Mouse (Mus musculus): Measurements from ENCODE around the gene Mis12. TPM values are rescaled to one million over a fixed set of nuclear protein-coding genes. Genes with fewer than 3 reads are reported as not detected.

The Mis12 gene
- polyA plus RNA-seq (2014; fragmentation: Illumina TruSeq; extraction: RNeasy Lipid Tissue Mini Kit (QIAGEN cat#74804); ENCODE audit: low read depth, low replicate concordance): 93.6 TPM

GRCm38 (mm10) chr11:71019201-71020068, at the start of gene Mis12, which contains the start of gene Derl2:
Gene Mis12 (plus strand): TSS chr11:71019611.
Gene Derl2 (minus strand): TSS chr11:71019841.

GRCm38 (mm10) chr11:70969821-70970559, 49.4 kb upstream of the Mis12 start, which contains the start of the genes Nup88 and Rpain:
Gene Nup88 (minus strand): TSS chr11:70969973.
Gene Rpain (plus strand): TSS chr11:70970213.

GRCm38 (mm10) chr11:70982557-70983228, 36.7 kb upstream of the Mis12 start, which contains the start of gene C1qbp:
Gene C1qbp (minus strand): TSS chr11:70983026.

GRCm38 (mm10) chr11:71004316-71004773, 15.1 kb upstream of the Mis12 start, which contains the start of gene Dhx33:
Gene Dhx33 (minus strand): TSS chr11:71004437.

GRCm38 (mm10) chr11:71033163-71033761, 13.9 kb downstream of the Mis12 start, which contains the start of gene 6330403K07Rik:
Gene 6330403K07Rik (minus strand): TSS chr11:71033513.

Other genes with a start within 250 kb of the Mis12 start
- gene Scimp, start 207.0 kb upstream of the Mis12 start, polyA plus RNA-seq (2014; fragmentation: Illumina TruSeq; extraction: RNeasy Lipid Tissue Mini Kit (QIAGEN cat#74804); ENCODE audit: low read depth, low replicate concordance): 1.6 TPM
- 341 TPM for gene Rabep1, start 174.8 kb upstream of the Mis12 start, polyA plus RNA-seq (2014; fragmentation: Illumina TruSeq; extraction: RNeasy Lipid Tissue Mini Kit (QIAGEN cat#74804); ENCODE audit: low read depth, low replicate concordance)
- gene Nup88, start 49.6 kb upstream of the Mis12 start, polyA plus RNA-seq (2014; fragmentation: Illumina TruSeq; extraction: RNeasy Lipid Tissue Mini Kit (QIAGEN cat#74804); ENCODE audit: low read depth, low replicate concordance): 164 TPM
- 11.4 TPM for gene Rpain, start 49.4 kb upstream of the Mis12 start, polyA plus RNA-seq (2014; fragmentation: Illumina TruSeq; extraction: RNeasy Lipid Tissue Mini Kit (QIAGEN cat#74804); ENCODE audit: low read depth, low replicate concordance)
- gene C1qbp, start 36.6 kb upstream of the Mis12 start, polyA plus RNA-seq (2014; fragmentation: Illumina TruSeq; extraction: RNeasy Lipid Tissue Mini Kit (QIAGEN cat#74804); ENCODE audit: low read depth, low replicate concordance): 220 TPM
- 24.1 TPM for gene Dhx33, start 15.2 kb upstream of the Mis12 start, polyA plus RNA-seq (2014; fragmentation: Illumina TruSeq; extraction: RNeasy Lipid Tissue Mini Kit (QIAGEN cat#74804); ENCODE audit: low read depth, low replicate concordance)
- gene Derl2, start 230 bp downstream of the Mis12 start, polyA plus RNA-seq (2014; fragmentation: Illumina TruSeq; extraction: RNeasy Lipid Tissue Mini Kit (QIAGEN cat#74804); ENCODE audit: low read depth, low replicate concordance): 112 TPM
- 15.7 TPM for gene 6330403K07Rik, start 13.9 kb downstream of the Mis12 start, polyA plus RNA-seq (2014; fragmentation: Illumina TruSeq; extraction: RNeasy Lipid Tissue Mini Kit (QIAGEN cat#74804); ENCODE audit: low read depth, low replicate concordance)
- gene Nlrp1a, start 125.1 kb downstream of the Mis12 start, polyA plus RNA-seq (2014; fragmentation: Illumina TruSeq; extraction: RNeasy Lipid Tissue Mini Kit (QIAGEN cat#74804); ENCODE audit: low read depth, low replicate concordance): 0.23 TPM
- gene Nlrp1b, start 211.1 kb downstream of the Mis12 start, polyA plus RNA-seq (2014; fragmentation: Illumina TruSeq; extraction: RNeasy Lipid Tissue Mini Kit (QIAGEN cat#74804); ENCODE audit: low read depth, low replicate concordance): 0.29 TPM

All from adrenal gland, adult 10 weeks (tissue).